Mouse (Mus musculus): ENCODE results near the gene Aph1a.
"Not testable (repeated sequence)": the region's sequence is repeated elsewhere in the genome, so short reads cannot be mapped to it uniquely, and the experiment has no call there.

Aph1a gene

GRCm38 (mm10) chr3:95887596-95887995, 6.2 kb upstream of the Aph1a start:
- no peak for DNase-seq (ENCODE audit: low spot score in 2 of 2)

- DNase-seq (ENCODE audit: low spot score in 2 of 2), result no peak
Measured at GRCm38 (mm10) chr3:95889664-95890063, 4.1 kb upstream of the Aph1a start.

GRCm38 (mm10) chr3:95891211-95892065, 2.3 kb upstream of the Aph1a start, which contains the start of gene BC028528:
TSS of gene BC028528 (minus strand) at chr3:95892005.
- no peak for DNase-seq (ENCODE audit: low spot score in 2 of 2)

GRCm38 (mm10) chr3:95892066-95893052, 1.4 kb upstream of the Aph1a start:
- no peak for DNase-seq (ENCODE audit: low spot score in 2 of 2)

- DNase-seq (ENCODE audit: low spot score in 2 of 2), result no peak
Measured at GRCm38 (mm10) chr3:95893126-95893525, 643 bp upstream of the Aph1a start.

GRCm38 (mm10) chr3:95894317-95895160, 770 bp downstream of the Aph1a start:
- peak; percentile 51 to 53 for DNase-seq (ENCODE audit: low spot score in 2 of 2)

- DNase-seq (ENCODE audit: low spot score in 2 of 2), result not testable (repeated sequence)
Measured at GRCm38 (mm10) chr3:95895501-95895900, 1.7 kb downstream of the Aph1a start.

- no peak for DNase-seq (ENCODE audit: low spot score in 2 of 2)
Measured at GRCm38 (mm10) chr3:95899800-95900524, 6.2 kb downstream of the Aph1a start.

GRCm38 (mm10) chr3:95901616-95902372, 8.0 kb downstream of the Aph1a start:
- DNase-seq (ENCODE audit: low spot score in 2 of 2), result no peak

- no peak for DNase-seq (ENCODE audit: low spot score in 2 of 2)
Measured at GRCm38 (mm10) chr3:95902373-95902625, 8.5 kb downstream of the Aph1a start.

- no peak for DNase-seq (ENCODE audit: low spot score in 2 of 2)
Measured at GRCm38 (mm10) chr3:95902643-95903042, 8.9 kb downstream of the Aph1a start.

- no peak for DNase-seq (ENCODE audit: low spot score in 2 of 2)
Measured at GRCm38 (mm10) chr3:95903753-95904502, 10.2 kb downstream of the Aph1a start.

- no peak for DNase-seq (ENCODE audit: low spot score in 2 of 2)
Measured at GRCm38 (mm10) chr3:95904568-95904967, 10.8 kb downstream of the Aph1a start, which contains the start of gene Car14. TSS of gene Car14 (minus strand) at chr3:95904691.

GRCm38 (mm10) chr3:95905146-95905939, 11.6 kb downstream of the Aph1a start:
- DNase-seq (ENCODE audit: low spot score in 2 of 2), result no peak

- no peak for DNase-seq (ENCODE audit: low spot score in 2 of 2)
Measured at GRCm38 (mm10) chr3:95905940-95906492, 12.2 kb downstream of the Aph1a start.

- no peak for DNase-seq (ENCODE audit: low spot score in 2 of 2)
Measured at GRCm38 (mm10) chr3:95906860-95907259, 13.1 kb downstream of the Aph1a start.

GRCm38 (mm10) chr3:95907613-95908012, 13.8 kb downstream of the Aph1a start:
- DNase-seq (ENCODE audit: low spot score in 2 of 2), result no peak

GRCm38 (mm10) chr3:95914706-95915105, 20.9 kb downstream of the Aph1a start:
- no peak for DNase-seq (ENCODE audit: low spot score in 2 of 2)

Data from frontal cortex, postnatal 36 days (tissue).